Mouse (Mus musculus): Measurements from ENCODE around the gene Sdcbp2. TPM values are rescaled to one million over a fixed set of nuclear protein-coding genes. Genes with fewer than 3 reads are reported as not detected.

The Sdcbp2 gene
- polyA plus RNA-seq, 2 experiments: 1.6 to 2.0 TPM

GRCm38 (mm10) chr2:151562930-151563921 lies 9.2 kb upstream of the Sdcbp2 start:
- H3K27me3 ChIP-seq (ENCODE audit: control insufficient read depth, insufficient read depth, low read length): no peaks in the 10 kb centered on the region
- no peaks in the 10 kb centered on the region for H3K4me1 ChIP-seq (ENCODE audit: control insufficient read depth, insufficient read depth, low read length)
- peaks cover 59% of the 10 kb centered on the region for H3K36me3 ChIP-seq (ENCODE audit: control insufficient read depth, insufficient read depth, low read length)
- 85% methylated on average over 7 of the region's 7 CpGs for WGBS
- DNase-seq (ENCODE audit: low spot score) (no peak), ATAC-seq (ENCODE audit: low FRiP score, low read depth) (no peak)
- H3K4me3 ChIP-seq (replicated peaks; ENCODE audit: low read length): no peak overlapping the region
- no peak for TF ChIP-seq POLR2A (IDR thresholded peaks at IDR 0.05; ENCODE audit: borderline replicate concordance, extremely low read depth, insufficient read depth, insufficient read length)
- no peaks in the 10 kb centered on the region for H3K9me3 ChIP-seq (ENCODE audit: control insufficient read depth, low read length)
- H3K27ac ChIP-seq (replicated peaks; ENCODE audit: low read depth, low read length): no peak overlapping the region
- H3K9ac ChIP-seq (ENCODE audit: low read depth, low read length, severe bottlenecking): no peak overlapping the region
- H3K4me2 ChIP-seq (replicated peaks; ENCODE audit: low read depth, low read length, severe bottlenecking): no peak overlapping the region

- peaks cover 51% of the 10 kb centered on the region for H3K36me3 ChIP-seq (ENCODE audit: control insufficient read depth, insufficient read depth, low read length)
- no peak for ATAC-seq (ENCODE audit: low FRiP score, low read depth)
- no peak overlapping the region for H3K27ac ChIP-seq (replicated peaks; ENCODE audit: low read depth, low read length)
- DNase-seq (ENCODE audit: low spot score): no peak
- H3K4me3 ChIP-seq (replicated peaks; ENCODE audit: low read length): no peak overlapping the region
- no peak for TF ChIP-seq POLR2A (IDR thresholded peaks at IDR 0.05; ENCODE audit: borderline replicate concordance, extremely low read depth, insufficient read depth, insufficient read length)
- no peaks in the 10 kb centered on the region for H3K27me3 ChIP-seq (ENCODE audit: control insufficient read depth, insufficient read depth, low read length)
- H3K4me1 ChIP-seq (ENCODE audit: control insufficient read depth, insufficient read depth, low read length): no peaks in the 10 kb centered on the region
- H3K4me2 ChIP-seq (replicated peaks; ENCODE audit: low read depth, low read length, severe bottlenecking): no peak overlapping the region
- H3K9me3 ChIP-seq (ENCODE audit: control insufficient read depth, low read length): no peaks in the 10 kb centered on the region
- H3K9ac ChIP-seq (ENCODE audit: low read depth, low read length, severe bottlenecking): no peak overlapping the region
- WGBS: 89% methylated on average over 1 of the region's 1 CpGs
Measured at GRCm38 (mm10) chr2:151564006-151564405, 8.4 kb upstream of the Sdcbp2 start.

GRCm38 (mm10) chr2:151564986-151565385 lies 7.4 kb upstream of the Sdcbp2 start:
- DNase-seq (ENCODE audit: low spot score): no peak
- H3K27ac ChIP-seq (replicated peaks; ENCODE audit: low read depth, low read length): no peak overlapping the region
- WGBS: 56% methylated on average over 3 of the region's 3 CpGs

GRCm38 (mm10) chr2:151566856-151567255 lies 5.6 kb upstream of the Sdcbp2 start:
- Histone ChIP-seq H3K4me1 (ENCODE audit: control insufficient read depth, insufficient read depth, low read length) (no peaks in the 10 kb centered on the region), H3K36me3 (ENCODE audit: control insufficient read depth, insufficient read depth, low read length) (peaks cover 25% of the 10 kb centered on the region), H3K4me3 (replicated peaks; ENCODE audit: low read length) (no peak overlapping the region), H3K9ac (ENCODE audit: low read depth, low read length, severe bottlenecking) (no peak overlapping the region), H3K4me2 (replicated peaks; ENCODE audit: low read depth, low read length, severe bottlenecking) (no peak overlapping the region), H3K27ac (replicated peaks; ENCODE audit: low read depth, low read length) (no peak overlapping the region), H3K9me3 (ENCODE audit: control insufficient read depth, low read length) (no peaks in the 10 kb centered on the region), H3K27me3 (ENCODE audit: control insufficient read depth, insufficient read depth, low read length) (no peaks in the 10 kb centered on the region)
- ATAC-seq (ENCODE audit: low FRiP score, low read depth) (no peak), DNase-seq (ENCODE audit: low spot score) (no peak)
- no peak for TF ChIP-seq POLR2A (IDR thresholded peaks at IDR 0.05; ENCODE audit: borderline replicate concordance, extremely low read depth, insufficient read depth, insufficient read length)
- 75% methylated on average over 6 of the region's 6 CpGs for WGBS

More at GRCm38 (mm10) chr2:151564986-151565385, 7.4 kb upstream of the Sdcbp2 start:
- Histone ChIP-seq H3K9ac (ENCODE audit: low read depth, low read length, severe bottlenecking) (no peak overlapping the region), H3K36me3 (ENCODE audit: control insufficient read depth, insufficient read depth, low read length) (peaks cover 41% of the 10 kb centered on the region), H3K4me1 (ENCODE audit: control insufficient read depth, insufficient read depth, low read length) (no peaks in the 10 kb centered on the region), H3K4me2 (replicated peaks; ENCODE audit: low read depth, low read length, severe bottlenecking) (no peak overlapping the region), H3K9me3 (ENCODE audit: control insufficient read depth, low read length) (no peaks in the 10 kb centered on the region), H3K4me3 (replicated peaks; ENCODE audit: low read length) (no peak overlapping the region), H3K27me3 (ENCODE audit: control insufficient read depth, insufficient read depth, low read length) (no peaks in the 10 kb centered on the region)
- no peak for TF ChIP-seq POLR2A (IDR thresholded peaks at IDR 0.05; ENCODE audit: borderline replicate concordance, extremely low read depth, insufficient read depth, insufficient read length)
- no peak for ATAC-seq (ENCODE audit: low FRiP score, low read depth)

- H3K36me3 ChIP-seq (ENCODE audit: control insufficient read depth, insufficient read depth, low read length): peaks cover 6% of the 10 kb centered on the region; the same call in 1 of the 2 replicates
- no peak overlapping the region for H3K4me2 ChIP-seq (replicated peaks; ENCODE audit: low read depth, low read length, severe bottlenecking)
- DNase-seq (ENCODE audit: low spot score) (no peak), ATAC-seq (ENCODE audit: low FRiP score, low read depth) (no peak)
- H3K27ac ChIP-seq (replicated peaks; ENCODE audit: low read depth, low read length): no peak overlapping the region
- H3K4me3 ChIP-seq (replicated peaks; ENCODE audit: low read length): no peak overlapping the region
- no peak overlapping the region for H3K9ac ChIP-seq (ENCODE audit: low read depth, low read length, severe bottlenecking)
- no peaks in the 10 kb centered on the region for H3K27me3 ChIP-seq (ENCODE audit: control insufficient read depth, insufficient read depth, low read length)
- H3K4me1 ChIP-seq (ENCODE audit: control insufficient read depth, insufficient read depth, low read length): no peaks in the 10 kb centered on the region
- TF ChIP-seq POLR2A (IDR thresholded peaks at IDR 0.05; ENCODE audit: borderline replicate concordance, extremely low read depth, insufficient read depth, insufficient read length): no peak
- H3K9me3 ChIP-seq (ENCODE audit: control insufficient read depth, low read length): no peaks in the 10 kb centered on the region
- WGBS: 80% methylated on average over 2 of the region's 2 CpGs
Measured at GRCm38 (mm10) chr2:151569452-151569851, 3.0 kb upstream of the Sdcbp2 start.

Measured in limb, embryonic 14.5 days (tissue).